Mouse (Mus musculus) cortical plate, adult 2 months (tissue): ENCODE measurements around the gene Krt34.

Experiments used
- CTCF ChIP-seq: fragments of 200-500 bp; IDR thresholded peaks from 2 replicates; pipeline ENCODE4 v1.5.1; 2011; ENCODE audit warnings: mild to moderate bottlenecking, control low read depth, low read length; ENCODE audit not compliant: insufficient read depth; ENCODE audit errors: extremely low read depth
- POLR2A ChIP-seq: fragments of 200-500 bp; IDR thresholded peaks from 2 replicates; pipeline ENCODE4 v1.6.1; 2011; ENCODE audit warnings: mild to moderate bottlenecking, low read length, control low read depth; ENCODE audit not compliant: insufficient read depth; ENCODE audit errors: extremely low read depth

DNA sequence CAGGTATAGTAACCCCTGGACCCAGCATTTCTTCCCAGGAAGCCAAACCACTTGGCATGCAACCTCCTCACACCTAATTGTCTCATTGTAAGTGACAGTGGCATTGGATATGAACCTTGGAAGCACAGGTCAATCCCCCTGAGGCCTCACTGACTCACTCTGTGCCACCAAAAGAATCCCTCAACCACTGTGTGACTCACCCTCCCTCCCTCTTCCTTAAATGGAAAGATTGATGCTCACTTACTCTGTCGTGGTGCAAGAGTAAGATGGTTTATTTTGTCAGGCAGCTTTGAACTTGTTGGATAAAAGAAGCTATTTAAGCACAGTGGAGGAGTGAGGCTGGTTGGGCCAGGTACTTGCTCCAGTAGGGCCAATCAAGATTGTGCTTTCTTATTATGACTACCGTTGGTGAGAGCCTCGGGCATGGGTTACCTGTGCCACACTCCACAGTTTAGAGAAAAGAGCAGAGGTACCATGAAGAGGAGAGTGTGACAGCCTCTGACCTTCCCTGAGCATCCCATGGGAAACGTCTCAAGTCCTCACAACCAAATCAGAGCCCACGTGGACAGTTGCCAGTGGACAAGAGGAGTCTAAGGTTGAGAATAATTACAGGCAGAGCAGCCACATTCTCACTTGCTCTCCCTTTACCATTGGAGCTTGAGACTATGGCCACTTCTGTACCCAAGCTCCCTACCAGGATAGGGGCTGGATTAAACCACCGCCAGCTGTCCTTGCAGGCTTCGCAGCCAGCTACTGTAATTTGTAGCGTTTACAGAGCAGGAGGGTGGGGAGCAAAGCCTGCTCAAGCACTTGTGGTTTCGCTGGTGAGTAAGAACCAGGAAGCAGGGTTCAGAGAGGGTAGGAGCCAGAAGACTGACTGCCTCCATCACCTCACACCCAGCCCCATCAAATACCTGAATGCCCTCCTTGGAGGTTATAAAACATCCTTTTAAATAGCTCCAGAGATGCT lies 14.6 kb upstream of the Krt34 start:
- no peak for TF ChIP-seq CTCF
- TF ChIP-seq POLR2A = no peak
